Comparison of ENCODE assay signal across 8 mouse cellular contexts in genomic region chr10:64087936-64088773, GRCm38 (mm10). TPM values are rescaled to one million over a fixed set of nuclear protein-coding genes. Genes with fewer than 3 reads are reported as not detected.
DNase-seq lines count a peak whose midpoint lies in the region; ATAC-seq and TF ChIP-seq lines count a peak whose summit lies in the region.

No protein-coding gene starts in this region.

- TF ChIP-seq POLR2A in cortical plate, adult 2 months (IDR thresholded peaks at IDR 0.05; ENCODE audit: extremely low read depth, insufficient read depth, low read length) = 0 out of 2 replicates have a peak, but pooled peaks have one; percentile 5
- TF ChIP-seq POLR2A in small intestine, adult 2 months (IDR thresholded peaks at IDR 0.05; ENCODE audit: low read depth, low read length) = no peak

- no peaks in the 10 kb centered on the region for H3K9me3 ChIP-seq in kidney, embryonic 15.5 days (replicated peaks)
- H3K9me3 ChIP-seq in hindbrain, embryonic 11.5 days (ENCODE audit: control insufficient read depth, low read length) = no peaks in the 10 kb centered on the region
- H3K9me3 ChIP-seq in liver, embryonic 13.5 days (replicated peaks) = no peaks in the 10 kb centered on the region

- no peak overlapping the region for H3K9ac ChIP-seq in kidney, embryonic 15.5 days
- H3K9ac ChIP-seq in hindbrain, embryonic 11.5 days (ENCODE audit: low read depth, low read length) = peak overlapping the region; percentile 44
- no peak overlapping the region for H3K9ac ChIP-seq in liver, embryonic 13.5 days

- DNase-seq in kidney, postnatal 10 days = no peak
- peak; percentile 60 for DNase-seq in hindbrain, embryonic 11.5 days (ENCODE audit: low spot score)
- DNase-seq in liver, embryonic 13.5 days = no peak
- DNase-seq in urinary bladder, postnatal 4 days (ENCODE audit: low spot score in 2 of 2) = no peak

- peak overlapping the region; percentile 68 for H3K4me2 ChIP-seq in kidney, embryonic 15.5 days
- H3K4me2 ChIP-seq in hindbrain, embryonic 11.5 days (replicated peaks; ENCODE audit: low read depth, low read length) = peak overlapping the region; percentile 88
- peak overlapping the region; percentile 32; the same call in 1 of the 2 replicates for H3K4me2 ChIP-seq in liver, embryonic 13.5 days

- H3K36me3 ChIP-seq in kidney, embryonic 15.5 days = no peaks in the 10 kb centered on the region
- no peaks in the 10 kb centered on the region for H3K36me3 ChIP-seq in hindbrain, embryonic 11.5 days (ENCODE audit: control insufficient read depth, insufficient read depth, low read length)
- H3K36me3 ChIP-seq in liver, embryonic 13.5 days = no peaks in the 10 kb centered on the region
- H3K36me3 ChIP-seq in small intestine, adult 2 months (ENCODE audit: control insufficient read depth, insufficient read depth, low read length) = no peaks in the 10 kb centered on the region

- WGBS in kidney, embryonic 15.5 days = 5% methylated on average over 26 of the region's 26 CpGs
- WGBS in hindbrain, embryonic 11.5 days = 4% methylated on average over 26 of the region's 26 CpGs
- WGBS in liver, embryonic 13.5 days (ENCODE audit: insufficient replicate concordance) = 7% methylated on average over 26 of the region's 26 CpGs
- WGBS in small intestine, adult 2 months = 12% methylated on average over 26 of the region's 26 CpGs

- H3K4me3 ChIP-seq in kidney, embryonic 15.5 days (replicated peaks) = peak overlapping the region; percentile 37
- peak overlapping the region; percentile 90 for H3K4me3 ChIP-seq in cortical plate, adult 2 months (ENCODE audit: insufficient read depth, low read length)
- H3K4me3 ChIP-seq in hindbrain, embryonic 11.5 days (ENCODE audit: low read depth, low read length) = peak overlapping the region; percentile 43
- H3K4me3 ChIP-seq in liver, embryonic 13.5 days (replicated peaks) = 0 out of 2 replicates have a peak overlapping the region, but pooled peaks have one; percentile 8
- peak overlapping the region; percentile 46 for H3K4me3 ChIP-seq in small intestine, adult 2 months (ENCODE audit: low read depth, low read length)

- peaks cover 55% of the 10 kb centered on the region for H3K27me3 ChIP-seq in kidney, embryonic 15.5 days
- H3K27me3 ChIP-seq in hindbrain, embryonic 11.5 days (ENCODE audit: control insufficient read depth, insufficient read depth, low read length) = peaks cover 6% of the 10 kb centered on the region
- peaks cover 22% of the 10 kb centered on the region for H3K27me3 ChIP-seq in liver, embryonic 13.5 days
- H3K27me3 ChIP-seq in small intestine, adult 2 months (ENCODE audit: control insufficient read depth, insufficient read depth, low read length) = no peaks in the 10 kb centered on the region

- no peak overlapping the region for H3K27ac ChIP-seq in kidney, embryonic 15.5 days
- peak overlapping the region; percentile 78 for H3K27ac ChIP-seq in cortical plate, adult 2 months (ENCODE audit: insufficient read depth, low read length)
- H3K27ac ChIP-seq in hindbrain, embryonic 11.5 days (ENCODE audit: low read depth, low read length) = no peak overlapping the region
- no peak overlapping the region for H3K27ac ChIP-seq in liver, embryonic 13.5 days
- H3K27ac ChIP-seq in small intestine, adult 2 months (ENCODE audit: insufficient read depth, low read depth, low read length) = no peak overlapping the region

- TF ChIP-seq CTCF in cortical plate, adult 2 months (IDR thresholded peaks at IDR 0.05; ENCODE audit: extremely low read depth, insufficient read depth, low read length) = no peak
- no peak for TF ChIP-seq CTCF in small intestine, adult 2 months (IDR thresholded peaks at IDR 0.05; ENCODE audit: extremely low read depth, insufficient read length, insufficient replicate concordance, low read depth, low read length)

- H3K4me1 ChIP-seq in kidney, embryonic 15.5 days = peaks cover 33% of the 10 kb centered on the region
- no peaks in the 10 kb centered on the region for H3K4me1 ChIP-seq in cortical plate, adult 2 months (ENCODE audit: control insufficient read depth, insufficient read depth, low read length)
- no peaks in the 10 kb centered on the region; the same call in 1 of the 2 replicates for H3K4me1 ChIP-seq in hindbrain, embryonic 11.5 days (replicated peaks; ENCODE audit: control insufficient read depth, insufficient read depth, low read length)
- no peaks in the 10 kb centered on the region for H3K4me1 ChIP-seq in liver, embryonic 13.5 days (replicated peaks)
- H3K4me1 ChIP-seq in small intestine, adult 2 months (ENCODE audit: control insufficient read depth, insufficient read depth, insufficient read length, low read length) = no peaks in the 10 kb centered on the region

- ATAC-seq in kidney, embryonic 15.5 days (replicated peaks; ENCODE audit: low FRiP score) = no peak
- ATAC-seq in hindbrain, embryonic 11.5 days (ENCODE audit: low FRiP score) = peak; percentile 25
- ATAC-seq in liver, embryonic 13.5 days (ENCODE audit: low read depth) = no peak
- ATAC-seq in inflammation-experienced regulatory T-cells, adult 6 months = no peak

RNA-seq across cellular contexts. Expression of gene Lrrtm3, which starts 1.9 kb away (rescaled TPM):
- 0.61 and 0.71 TPM in 2 replicates for polyA plus RNA-seq in kidney, embryonic 15.5 days (2015; fragmentation: Nextera tagmentation; extraction: Ambion mirVana)
- 40.9 and 45.1 TPM in 2 replicates for polyA plus RNA-seq in cortical plate, adult 2 months (2012; rRNA removed)
- 5.7 and 9.1 TPM in 2 replicates for polyA plus RNA-seq in hindbrain, embryonic 11.5 days (2014; fragmentation: Nextera tagmentation; extraction: Ambion mirVana)
- 0.05 and 0.10 TPM in 2 replicates for polyA plus RNA-seq in liver, embryonic 13.5 days (2015; fragmentation: Nextera tagmentation; extraction: Ambion mirVana)
- polyA plus RNA-seq in small intestine, adult 2 months (2012; rRNA removed) = 0.10 and 0.25 TPM in 2 replicates
- under 1 TPM in 1 of 3 experiments, not detected in 2; 0.23 TPM for polyA plus RNA-seq in inflammation-experienced regulatory T-cells, adult 6 months (2017; shearing (Covaris generic))

Comparison
In these comparisons a context has a peak if more than half of its experiments do, and no peak if none do; other contexts are left out.
1. H3K4me2 ChIP-seq: peak in every context shown above with its lines; median percentile 88 in hindbrain, embryonic 11.5 days; 68 in kidney, embryonic 15.5 days; 32 in liver, embryonic 13.5 days.
2. H3K4me3 ChIP-seq: peak in every context shown above with its lines; median percentile 90 in cortical plate, adult 2 months; 46 in small intestine, adult 2 months; 43 in hindbrain, embryonic 11.5 days; 37 in kidney, embryonic 15.5 days; 8 in liver, embryonic 13.5 days.